Mouse (Mus musculus) G1E (cell line): Measurements from ENCODE around the gene Aurka. TPM values are rescaled to one million over a fixed set of nuclear protein-coding genes. Genes with fewer than 3 reads are reported as not detected.
A peak's percentile ranks its signal among the peaks of the same experiment; 100 is the strongest.

ENCODE experiments used
- ATAC-seq: 2 replicates; pipeline ENCODE4 v1.8.0; 2016; ENCODE audit warnings: mild to moderate bottlenecking; ENCODE audit not compliant: insufficient number of reproducible peaks, poor library complexity, low FRiP score, severe bottlenecking; ENCODE audit errors: extremely low read depth
- DNase-seq: peaks from one replicate; pipeline ENCODE4 v3.0.0; 2012; ENCODE audit warnings: low spot score
- H3K27me3 ChIP-seq: 2 replicates; pipeline ENCODE4 v1.6.1; 2012; ENCODE audit warnings: mild to moderate bottlenecking, low read length, inconsistent platforms; ENCODE audit not compliant: insufficient read depth
- H3K36me3 ChIP-seq: replicated peaks from 2 replicates; pipeline ENCODE3; 2012; ENCODE audit warnings: mild to moderate bottlenecking, inconsistent platforms
- H3K4me1 ChIP-seq: 2 replicates; pipeline ENCODE4 v1.6.1; 2012; ENCODE audit warnings: low read depth, low read length, inconsistent platforms, mixed read lengths; ENCODE audit not compliant: insufficient read depth
- H3K4me3 ChIP-seq: 2 replicates; pipeline ENCODE4 v1.5.1; 2012; ENCODE audit warnings: low read depth, mild to moderate bottlenecking, inconsistent platforms, low read length, moderate library complexity, mixed read lengths
- H3K9me3 ChIP-seq: replicated peaks from 2 replicates; pipeline ENCODE4 v1.6.1; 2012; ENCODE audit warnings: inconsistent platforms
- CTCF ChIP-seq: IDR thresholded peaks from 2 replicates; pipeline ENCODE4 v1.5.1; 2012; ENCODE audit warnings: low read depth, low read length, inconsistent platforms, mixed read lengths
- GATA1 ChIP-seq: IDR thresholded peaks from 2 replicates; pipeline ENCODE4 v1.6.1; 2012; ENCODE audit warnings: borderline replicate concordance, low read length, inconsistent platforms, mixed read lengths
- GATA2 ChIP-seq: IDR thresholded peaks from 2 replicates; pipeline ENCODE4 v1.6.1; 2012; ENCODE audit warnings: low read depth, low read length, inconsistent platforms, borderline replicate concordance
- POLR2AphosphoS5 ChIP-seq: IDR thresholded peaks from 2 replicates; pipeline ENCODE4 v1.6.1; 2012; ENCODE audit warnings: low read depth, low read length, inconsistent platforms; ENCODE audit not compliant: insufficient replicate concordance
- TAL1 ChIP-seq: conservative IDR thresholded peaks from 2 replicates; pipeline ENCODE4 v1.6.1; 2012; ENCODE audit warnings: low read depth, low read length, inconsistent platforms, mixed read lengths
- polyA plus RNA-seq: library from polyadenylated mRNA; stranded (reverse); fragments of >175 nt; gene quantifications from 2 replicates; pipeline ENCODE4 v1.2.3, GENCODE M21; 2012
- total RNA-seq, 2 experiments: library from RNA; stranded (forward) in 1 of 2; stranded (reverse) in 1 of 2; fragments of 200-1000 nt in 1 of 2; fragments of >200 nt in 1 of 2; fragmentation: Nextera tagmentation in 1 of 2; gene quantifications; 2 replicates each; pipeline ENCODE4 v1.2.3; 2014 to 2017

The Aurka gene
- total RNA-seq (2014; fragmentation: Nextera tagmentation): 112 and 159 TPM in 2 replicates
- total RNA-seq (2017): 63.1 and 71.0 TPM in 2 replicates
- 9.7 and 22.0 TPM in 2 replicates for polyA plus RNA-seq

GRCm38 (mm10) chr2:172370411-172371223 lies at the start of gene Aurka, which contains the start of gene Cstf1:
Aurka (minus strand) TSS chr2:172370535.
Cstf1 (plus strand) TSS chr2:172370681.
- no peak for TF ChIP-seq GATA1
- no peak for TF ChIP-seq POLR2AphosphoS5
- TF ChIP-seq CTCF: no peak
- no peak for TF ChIP-seq GATA2
- TF ChIP-seq TAL1: no peak
- Histone ChIP-seq H3K4me1 (peaks cover 56% of the 10 kb centered on the region), H3K4me3 (peak within 1 kb of the TSS; percentile 86), H3K9me3 (no peaks in the 10 kb centered on the region), H3K27me3 (no peaks in the 10 kb centered on the region), H3K36me3 (peaks cover 64% of the 10 kb centered on the region)
- peak; percentile 89 for ATAC-seq
- DNase-seq: peak; percentile 99

DNA sequence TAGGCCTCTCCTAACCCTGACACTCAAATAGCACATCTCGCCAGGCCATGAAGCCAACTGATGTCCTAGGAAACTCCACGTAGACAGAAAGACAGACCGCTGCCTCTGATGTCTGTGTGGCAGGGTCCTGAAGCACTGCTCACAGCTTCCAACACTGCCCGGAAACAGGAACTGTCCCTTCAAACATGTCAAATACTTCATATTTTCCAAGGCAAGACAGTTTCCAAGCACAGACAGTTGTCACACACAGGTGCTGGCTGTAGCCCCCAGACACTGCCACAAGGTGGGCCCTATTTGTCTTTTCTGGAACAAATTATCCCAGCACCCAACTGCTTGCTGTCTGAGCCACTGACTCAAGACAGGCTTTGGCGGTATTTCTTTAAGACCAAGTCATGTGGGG lies 47.9 kb upstream of the Aurka start:
- H3K9me3 ChIP-seq: no peaks in the 10 kb centered on the region
- no peaks in the 10 kb centered on the region for H3K4me1 ChIP-seq
- no peaks in the 10 kb centered on the region for H3K36me3 ChIP-seq
- peaks cover 2% of the 10 kb centered on the region; the same call in 1 of the 2 replicates for H3K27me3 ChIP-seq
- TF ChIP-seq TAL1 (no peak), CTCF (no peak), POLR2AphosphoS5 (no peak), GATA2 (no peak), GATA1 (no peak)
- ATAC-seq (no peak), DNase-seq (no peak)
- no peak overlapping the region for H3K4me3 ChIP-seq

GRCm38 (mm10) chr2:172416876-172417275 lies 46.5 kb upstream of the Aurka start:
- DNase-seq (no peak), ATAC-seq (no peak)
- Histone ChIP-seq H3K27me3 (peaks cover 2% of the 10 kb centered on the region; the same call in 1 of the 2 replicates), H3K4me1 (no peaks in the 10 kb centered on the region), H3K9me3 (no peaks in the 10 kb centered on the region), H3K4me3 (no peak overlapping the region), H3K36me3 (no peaks in the 10 kb centered on the region)
- TF ChIP-seq TAL1: no peak
- no peak for TF ChIP-seq GATA2
- TF ChIP-seq GATA1: no peak
- TF ChIP-seq CTCF: no peak
- no peak for TF ChIP-seq POLR2AphosphoS5

GRCm38 (mm10) chr2:172416218-172416617 lies 45.9 kb upstream of the Aurka start:
- TF ChIP-seq CTCF (no peak), POLR2AphosphoS5 (no peak), TAL1 (no peak), GATA2 (no peak), GATA1 (no peak)
- Histone ChIP-seq H3K4me1 (no peaks in the 10 kb centered on the region), H3K27me3 (peaks cover 2% of the 10 kb centered on the region; the same call in 1 of the 2 replicates), H3K4me3 (no peak overlapping the region), H3K36me3 (no peaks in the 10 kb centered on the region), H3K9me3 (no peaks in the 10 kb centered on the region)
- DNase-seq: no peak
- no peak for ATAC-seq

DNA sequence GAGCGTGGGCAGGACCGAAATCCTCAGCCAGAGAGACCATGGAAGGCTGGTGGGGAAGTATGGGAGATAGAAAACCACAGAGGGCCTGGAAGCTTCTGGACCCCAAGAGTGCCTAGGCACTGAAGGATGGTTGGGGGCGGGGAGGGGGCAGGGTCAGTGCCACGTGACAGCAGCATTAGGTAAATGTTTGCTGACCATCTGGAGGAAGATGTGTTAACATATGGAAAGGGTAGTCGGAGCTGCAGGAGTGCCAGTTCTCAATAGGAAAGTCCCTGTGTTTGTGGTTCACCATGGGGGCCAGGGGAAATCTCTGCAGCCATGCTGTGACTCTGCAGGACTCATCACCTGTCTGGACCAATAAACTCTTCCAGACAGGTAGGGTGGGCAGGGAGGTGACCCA lies 43.6 kb upstream of the Aurka start:
- TF ChIP-seq CTCF (no peak), GATA2 (no peak), POLR2AphosphoS5 (no peak), GATA1 (no peak), TAL1 (no peak)
- DNase-seq (no peak), ATAC-seq (no peak)
- Histone ChIP-seq H3K9me3 (no peaks in the 10 kb centered on the region), H3K4me3 (no peak overlapping the region), H3K4me1 (no peaks in the 10 kb centered on the region), H3K36me3 (no peaks in the 10 kb centered on the region), H3K27me3 (peaks cover 2% of the 10 kb centered on the region; the same call in 1 of the 2 replicates)

DNA sequence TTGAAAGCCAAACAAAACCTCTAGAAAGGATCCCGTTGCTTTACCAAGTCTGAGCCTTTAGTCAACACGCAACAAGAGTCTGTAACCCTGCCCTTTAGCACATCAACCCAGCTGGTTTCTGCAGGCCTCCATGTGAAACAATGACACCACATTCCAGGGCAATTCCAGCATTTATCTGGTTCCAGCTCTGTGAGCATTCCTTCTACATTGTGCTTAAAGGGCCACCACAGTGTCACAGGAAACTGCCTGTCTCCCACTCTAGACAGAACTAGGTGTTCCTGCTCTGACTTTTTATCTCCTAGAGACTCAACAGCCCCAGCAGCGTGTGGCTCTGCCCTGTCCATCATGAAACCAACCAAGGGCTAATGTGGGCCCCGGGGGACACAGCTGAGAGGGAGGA lies 42.9 kb upstream of the Aurka start:
- Histone ChIP-seq H3K4me1 (no peaks in the 10 kb centered on the region), H3K9me3 (no peaks in the 10 kb centered on the region), H3K4me3 (no peak overlapping the region), H3K36me3 (no peaks in the 10 kb centered on the region), H3K27me3 (peaks cover 2% of the 10 kb centered on the region; the same call in 1 of the 2 replicates)
- TF ChIP-seq CTCF: no peak
- no peak for TF ChIP-seq GATA1
- TF ChIP-seq POLR2AphosphoS5: no peak
- ATAC-seq: no peak
- DNase-seq: no peak

- no peaks in the 10 kb centered on the region for H3K4me1 ChIP-seq
- no peak overlapping the region for H3K4me3 ChIP-seq
- H3K36me3 ChIP-seq: no peaks in the 10 kb centered on the region
- TF ChIP-seq CTCF (no peak), GATA2 (no peak), GATA1 (no peak), TAL1 (no peak), POLR2AphosphoS5 (no peak)
- DNase-seq (no peak), ATAC-seq (no peak)
- H3K9me3 ChIP-seq: no peaks in the 10 kb centered on the region
- peaks cover 2% of the 10 kb centered on the region; the same call in 1 of the 2 replicates for H3K27me3 ChIP-seq
Observed at GRCm38 (mm10) chr2:172412454-172412853, 42.1 kb upstream of the Aurka start.
